Mouse (Mus musculus): ENCODE measurements around the gene Herc3. TPM values are rescaled to one million over a fixed set of nuclear protein-coding genes. Genes with fewer than 3 reads are reported as not detected.

The Herc3 gene
- polyA plus RNA-seq, 1 experiment from 2014 or later, result 10.2 TPM

GRCm38 (mm10) chr6:58929911-58930431 lies 98.7 kb downstream of the Herc3 start:
- Histone ChIP-seq H3K27ac (no peak overlapping the region), H3K4me1 (no peaks in the 10 kb centered on the region), H3K36me3 (0 out of 2 replicates have a peak, but pooled peaks cover 3% of the 10 kb centered on the region), H3K27me3 (replicated peaks) (no peaks in the 10 kb centered on the region), H3K9ac (no peak overlapping the region), H3K4me2 (no peak overlapping the region), H3K4me3 (replicated peaks) (no peak overlapping the region), H3K9me3 (no peaks in the 10 kb centered on the region)
- 84% methylated on average over 9 of the region's 9 CpGs for WGBS
- no peak for ATAC-seq (ENCODE audit: insufficient read depth, low FRiP score, low read depth)

DNA sequence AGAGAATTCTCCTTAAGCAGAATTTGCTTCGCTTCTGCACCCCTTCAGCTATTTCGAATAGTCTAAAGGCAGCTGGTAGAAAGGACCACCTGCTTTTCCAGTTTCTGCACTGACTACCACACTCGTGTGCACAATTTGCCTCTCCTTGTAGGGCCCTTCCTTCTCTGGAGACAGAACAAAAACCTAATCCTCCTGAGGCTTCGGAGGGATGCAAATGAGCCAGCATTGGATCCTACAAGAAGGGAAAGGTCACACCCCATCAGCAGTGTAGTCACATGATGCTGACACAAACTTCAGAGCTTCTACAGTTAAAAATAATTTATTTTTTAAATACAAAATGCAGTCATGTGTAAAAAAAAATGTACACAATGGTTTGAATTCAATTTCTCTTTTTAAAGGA lies 99.9 kb downstream of the Herc3 start:
- WGBS, result 76% methylated on average over 4 of the region's 4 CpGs
- Histone ChIP-seq H3K9ac (no peak overlapping the region), H3K4me1 (no peaks in the 10 kb centered on the region), H3K27ac (no peak overlapping the region), H3K9me3 (no peaks in the 10 kb centered on the region), H3K4me3 (replicated peaks) (no peak overlapping the region), H3K4me2 (no peak overlapping the region), H3K36me3 (0 out of 2 replicates have a peak, but pooled peaks cover 5% of the 10 kb centered on the region), H3K27me3 (replicated peaks) (no peaks in the 10 kb centered on the region)
- no peak for ATAC-seq (ENCODE audit: insufficient read depth, low FRiP score, low read depth)

DNA sequence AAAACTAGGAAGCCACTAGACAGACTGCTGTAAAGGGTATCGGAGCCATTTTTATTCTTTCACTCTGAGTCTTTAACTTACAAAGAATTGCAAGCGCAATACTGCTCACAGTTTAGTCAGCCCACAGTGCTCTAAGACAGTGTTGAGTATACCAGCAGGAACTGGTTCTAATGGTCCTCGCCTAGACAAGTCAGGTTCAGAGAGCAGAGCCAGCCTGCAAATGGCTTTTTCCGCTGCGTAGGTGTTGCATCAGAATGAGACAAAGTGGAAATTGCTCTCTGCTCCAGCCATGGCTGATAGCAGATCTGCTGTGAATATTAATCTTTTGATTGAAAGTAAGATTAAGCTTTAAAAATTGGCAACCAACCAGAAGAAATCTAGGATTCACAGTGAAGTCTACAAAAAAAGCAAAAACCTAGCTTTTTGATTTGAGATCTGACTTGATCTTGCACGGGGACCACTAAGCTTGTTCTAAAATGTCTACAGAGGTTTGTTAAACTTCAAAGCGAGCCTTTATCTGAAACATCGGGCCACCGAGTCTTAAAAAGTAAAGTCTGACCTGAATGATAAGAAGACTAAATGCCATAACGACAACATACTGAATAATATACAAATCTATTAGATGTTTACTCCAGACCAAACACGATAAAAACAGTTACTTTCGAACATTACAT lies 101.4 kb downstream of the Herc3 start:
- no peak overlapping the region for H3K9ac ChIP-seq

GRCm38 (mm10) chr6:58933189-58933913 lies 102.1 kb downstream of the Herc3 start:
- 57% methylated on average over 6 of the region's 6 CpGs for WGBS

More for the DNA sequence above, 101.4 kb downstream of the Herc3 start:
- no peak for ATAC-seq (ENCODE audit: insufficient read depth, low FRiP score, low read depth)
- no peaks in the 10 kb centered on the region for H3K4me1 ChIP-seq
- no peaks in the 10 kb centered on the region for H3K9me3 ChIP-seq
- H3K4me2 ChIP-seq, result no peak overlapping the region
- H3K27ac ChIP-seq, result no peak overlapping the region
- H3K27me3 ChIP-seq (replicated peaks), result no peaks in the 10 kb centered on the region
- 81% methylated on average over 12 of the region's 12 CpGs for WGBS
- 0 out of 2 replicates have a peak, but pooled peaks cover 5% of the 10 kb centered on the region for H3K36me3 ChIP-seq
- H3K4me3 ChIP-seq (replicated peaks), result no peak overlapping the region

GRCm38 (mm10) chr6:58934144-58934543 lies 102.9 kb downstream of the Herc3 start:
- H3K4me2 ChIP-seq, result no peak overlapping the region
- H3K9ac ChIP-seq, result no peak overlapping the region
- no peaks in the 10 kb centered on the region for H3K27me3 ChIP-seq (replicated peaks)
- H3K9me3 ChIP-seq, result no peaks in the 10 kb centered on the region
- no peak for ATAC-seq (ENCODE audit: insufficient read depth, low FRiP score, low read depth)
- 66% methylated on average over 4 of the region's 4 CpGs for WGBS
- no peak overlapping the region for H3K4me3 ChIP-seq (replicated peaks)
- no peaks in the 10 kb centered on the region for H3K4me1 ChIP-seq
- 0 out of 2 replicates have a peak, but pooled peaks cover 5% of the 10 kb centered on the region for H3K36me3 ChIP-seq
- H3K27ac ChIP-seq, result no peak overlapping the region

More at GRCm38 (mm10) chr6:58933189-58933913, 102.1 kb downstream of the Herc3 start:
- ATAC-seq (ENCODE audit: insufficient read depth, low FRiP score, low read depth), result no peak
- Histone ChIP-seq H3K9ac (no peak overlapping the region), H3K36me3 (0 out of 2 replicates have a peak, but pooled peaks cover 5% of the 10 kb centered on the region), H3K4me3 (replicated peaks) (no peak overlapping the region), H3K9me3 (no peaks in the 10 kb centered on the region), H3K4me2 (no peak overlapping the region), H3K4me1 (no peaks in the 10 kb centered on the region), H3K27ac (no peak overlapping the region), H3K27me3 (replicated peaks) (no peaks in the 10 kb centered on the region)

GRCm38 (mm10) chr6:58937726-58938125 lies 106.5 kb downstream of the Herc3 start:
- H3K4me1 ChIP-seq, result no peaks in the 10 kb centered on the region
- no peak overlapping the region for H3K27ac ChIP-seq
- no peak for ATAC-seq (ENCODE audit: insufficient read depth, low FRiP score, low read depth)
- no peak overlapping the region for H3K4me3 ChIP-seq (replicated peaks)
- no peak overlapping the region for H3K9ac ChIP-seq
- H3K9me3 ChIP-seq, result no peaks in the 10 kb centered on the region
- H3K4me2 ChIP-seq, result no peak overlapping the region
- 0 out of 2 replicates have a peak, but pooled peaks cover 5% of the 10 kb centered on the region for H3K36me3 ChIP-seq
- no peaks in the 10 kb centered on the region for H3K27me3 ChIP-seq (replicated peaks)

GRCm38 (mm10) chr6:58942276-58942675 lies 111.0 kb downstream of the Herc3 start:
- Histone ChIP-seq H3K9ac (no peak overlapping the region), H3K36me3 (no peaks in the 10 kb centered on the region), H3K4me1 (no peaks in the 10 kb centered on the region), H3K27me3 (replicated peaks) (no peaks in the 10 kb centered on the region), H3K27ac (no peak overlapping the region), H3K9me3 (no peaks in the 10 kb centered on the region), H3K4me3 (replicated peaks) (no peak overlapping the region), H3K4me2 (no peak overlapping the region)
- ATAC-seq (ENCODE audit: insufficient read depth, low FRiP score, low read depth), result no peak
- WGBS, result 85% methylated on average over 2 of the region's 2 CpGs

GRCm38 (mm10) chr6:58943958-58944357 lies 112.7 kb downstream of the Herc3 start:
- Histone ChIP-seq H3K4me3 (replicated peaks) (no peak overlapping the region), H3K9me3 (no peaks in the 10 kb centered on the region), H3K36me3 (no peaks in the 10 kb centered on the region), H3K27me3 (replicated peaks) (no peaks in the 10 kb centered on the region), H3K4me1 (no peaks in the 10 kb centered on the region), H3K9ac (no peak overlapping the region), H3K4me2 (no peak overlapping the region), H3K27ac (no peak overlapping the region)
- ATAC-seq (ENCODE audit: insufficient read depth, low FRiP score, low read depth), result no peak
- 87% methylated on average over 3 of the region's 3 CpGs for WGBS

DNA sequence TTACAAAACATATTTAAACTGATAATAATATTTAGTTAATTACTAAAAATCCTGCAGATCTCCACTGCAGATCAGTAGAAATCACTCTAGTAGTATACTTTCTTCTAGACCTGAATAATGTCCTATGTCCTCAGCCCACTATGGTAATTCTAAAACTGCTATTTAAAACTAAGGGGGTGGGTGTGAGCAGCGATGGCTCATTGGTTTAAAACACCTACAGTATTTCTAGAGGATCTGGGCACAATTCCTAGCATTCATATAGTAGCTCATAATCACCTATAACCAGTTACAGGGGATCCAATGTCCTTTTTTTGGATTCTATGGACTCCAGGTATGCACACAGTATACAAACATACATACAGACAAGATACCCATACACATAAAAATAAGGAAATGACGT lies 115.0 kb downstream of the Herc3 start:
- WGBS, result 57% methylated on average over 2 of the region's 2 CpGs
- no peak overlapping the region for H3K4me3 ChIP-seq (replicated peaks)
- H3K4me1 ChIP-seq, result no peaks in the 10 kb centered on the region
- H3K9ac ChIP-seq, result no peak overlapping the region
- no peaks in the 10 kb centered on the region for H3K27me3 ChIP-seq (replicated peaks)
- H3K27ac ChIP-seq, result no peak overlapping the region
- no peaks in the 10 kb centered on the region for H3K9me3 ChIP-seq
- H3K4me2 ChIP-seq, result no peak overlapping the region
- no peak for ATAC-seq (ENCODE audit: insufficient read depth, low FRiP score, low read depth)
- no peaks in the 10 kb centered on the region for H3K36me3 ChIP-seq

DNA sequence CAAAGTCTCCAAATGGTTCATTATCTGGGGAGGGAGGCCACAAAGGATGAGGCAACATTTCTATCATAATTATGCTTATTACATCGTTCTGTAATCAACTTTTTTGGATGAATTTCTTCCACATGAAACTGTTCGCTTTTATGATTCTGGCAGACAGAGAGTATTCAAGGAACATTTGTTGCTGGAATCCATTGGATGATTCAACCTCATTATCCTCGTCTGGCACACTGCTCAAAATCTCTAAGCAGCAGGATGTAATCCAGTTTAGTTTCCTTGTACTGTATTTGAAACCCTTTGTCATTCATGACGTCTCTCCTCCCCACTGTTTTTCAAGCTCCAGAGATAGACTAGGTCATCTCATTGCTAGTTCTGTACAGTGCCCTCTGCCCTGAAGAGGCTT lies 115.6 kb downstream of the Herc3 start:
- Histone ChIP-seq H3K36me3 (no peaks in the 10 kb centered on the region), H3K4me1 (no peaks in the 10 kb centered on the region), H3K4me2 (no peak overlapping the region), H3K27me3 (replicated peaks) (no peaks in the 10 kb centered on the region), H3K9ac (no peak overlapping the region), H3K4me3 (replicated peaks) (no peak overlapping the region), H3K27ac (no peak overlapping the region), H3K9me3 (no peaks in the 10 kb centered on the region)
- WGBS, result 76% methylated on average over 4 of the region's 4 CpGs
- ATAC-seq (ENCODE audit: insufficient read depth, low FRiP score, low read depth), result no peak

- Histone ChIP-seq H3K4me1 (no peaks in the 10 kb centered on the region), H3K9me3 (no peaks in the 10 kb centered on the region), H3K36me3 (no peaks in the 10 kb centered on the region), H3K27ac (no peak overlapping the region), H3K9ac (no peak overlapping the region), H3K27me3 (replicated peaks) (no peaks in the 10 kb centered on the region), H3K4me3 (replicated peaks) (no peak overlapping the region), H3K4me2 (no peak overlapping the region)
- no peak for ATAC-seq (ENCODE audit: insufficient read depth, low FRiP score, low read depth)
- 96% methylated on average over 1 of the region's 1 CpGs for WGBS
These were observed 119.1 kb downstream of the Herc3 start for GRCm38 (mm10) chr6:58950410-58950809.
